Mouse (Mus musculus) splenic B cell, adult 2 months (primary cell): ENCODE data around the gene Rasgrp4.
"Not testable (repeated sequence)": the region's sequence is repeated elsewhere in the genome, so short reads cannot be mapped to it uniquely, and the experiment has no call there.

Experiments used
- DNase-seq: peaks from one replicate; pipeline ENCODE4 v3.0.0-alpha.2; 2011; ENCODE audit warnings: low read depth, low spot score
- H3K27me3 ChIP-seq: 2 replicates; pipeline ENCODE4 v1.6.1; 2012; ENCODE audit warnings: mild to moderate bottlenecking, low read length, moderate library complexity, mixed read lengths; ENCODE audit not compliant: control insufficient read depth, poor library complexity, insufficient read depth, severe bottlenecking
- H3K36me3 ChIP-seq: 2 replicates; pipeline ENCODE4 v1.6.1; 2012; ENCODE audit warnings: mild to moderate bottlenecking, low read length, moderate library complexity, mixed read lengths; ENCODE audit not compliant: control insufficient read depth, poor library complexity, insufficient read depth, severe bottlenecking

Gene Rasgrp4

GRCm38 (mm10) chr7:29128725-29129124 is 5.9 kb upstream of the Rasgrp4 start:
- Histone ChIP-seq H3K27me3 (no peaks in the 10 kb centered on the region), H3K36me3 (no peaks in the 10 kb centered on the region)
- peak; percentile 58 for DNase-seq

- DNase-seq: no peak
- H3K36me3 ChIP-seq: no peaks in the 10 kb centered on the region
- H3K27me3 ChIP-seq: no peaks in the 10 kb centered on the region
These were observed 421 bp upstream of the Rasgrp4 start for GRCm38 (mm10) chr7:29134230-29134629.

- no peak for DNase-seq
- no peaks in the 10 kb centered on the region for H3K36me3 ChIP-seq
- H3K27me3 ChIP-seq: no peaks in the 10 kb centered on the region
These were observed 2.8 kb downstream of the Rasgrp4 start for GRCm38 (mm10) chr7:29137429-29137828.

- H3K36me3 ChIP-seq, H3K27me3 ChIP-seq, DNase-seq: not testable (repeated sequence)
These were observed 4.6 kb downstream of the Rasgrp4 start for GRCm38 (mm10) chr7:29139237-29139636.

- peak; percentile 56 for DNase-seq
- H3K36me3 ChIP-seq: no peaks in the 10 kb centered on the region
- no peaks in the 10 kb centered on the region for H3K27me3 ChIP-seq
These were observed 6.8 kb downstream of the Rasgrp4 start for GRCm38 (mm10) chr7:29141416-29141815.

- H3K27me3 ChIP-seq: no peaks in the 10 kb centered on the region
- no peaks in the 10 kb centered on the region for H3K36me3 ChIP-seq
- no peak for DNase-seq
These were observed 9.4 kb downstream of the Rasgrp4 start for GRCm38 (mm10) chr7:29144006-29144405.

- no peak for DNase-seq
- Histone ChIP-seq H3K27me3 (no peaks in the 10 kb centered on the region), H3K36me3 (no peaks in the 10 kb centered on the region)
These were observed 12.1 kb downstream of the Rasgrp4 start for GRCm38 (mm10) chr7:29146625-29147367.

GRCm38 (mm10) chr7:29148771-29149170 is 14.1 kb downstream of the Rasgrp4 start:
- no peak for DNase-seq
- H3K36me3 ChIP-seq: no peaks in the 10 kb centered on the region

GRCm38 (mm10) chr7:29151486-29151885 is 16.8 kb downstream of the Rasgrp4 start:
- no peak for DNase-seq
- no peaks in the 10 kb centered on the region for H3K36me3 ChIP-seq
- H3K27me3 ChIP-seq: no peaks in the 10 kb centered on the region

More at GRCm38 (mm10) chr7:29148771-29149170, 14.1 kb downstream of the Rasgrp4 start:
- H3K27me3 ChIP-seq: no peaks in the 10 kb centered on the region

GRCm38 (mm10) chr7:29154018-29154720 is 19.5 kb downstream of the Rasgrp4 start:
- peak; percentile 35 for DNase-seq
- Histone ChIP-seq H3K27me3 (no peaks in the 10 kb centered on the region; the same call in 1 of the 2 replicates), H3K36me3 (no peaks in the 10 kb centered on the region)

- H3K27me3 ChIP-seq: no peaks in the 10 kb centered on the region; the same call in 1 of the 2 replicates
- H3K36me3 ChIP-seq: no peaks in the 10 kb centered on the region
- DNase-seq: peak; percentile 90
These were observed 20.7 kb downstream of the Rasgrp4 start for GRCm38 (mm10) chr7:29155196-29155837.

- no peaks in the 10 kb centered on the region for H3K36me3 ChIP-seq
- no peaks in the 10 kb centered on the region; the same call in 1 of the 2 replicates for H3K27me3 ChIP-seq
- peak; percentile 76 for DNase-seq
These were observed 21.5 kb downstream of the Rasgrp4 start, which contains the start of gene Fam98c for GRCm38 (mm10) chr7:29155838-29156782. TSS of gene Fam98c (minus strand) at chr7:29156234.

GRCm38 (mm10) chr7:29158264-29158663 is 23.6 kb downstream of the Rasgrp4 start:
- Histone ChIP-seq H3K27me3 (no peaks in the 10 kb centered on the region; the same call in 1 of the 2 replicates), H3K36me3 (no peaks in the 10 kb centered on the region)
- DNase-seq: no peak

GRCm38 (mm10) chr7:29162294-29162693 is 27.6 kb downstream of the Rasgrp4 start:
- no peaks in the 10 kb centered on the region; the same call in 1 of the 2 replicates for H3K27me3 ChIP-seq
- no peaks in the 10 kb centered on the region for H3K36me3 ChIP-seq
- DNase-seq: no peak
